Mouse (Mus musculus) left cerebral cortex, adult 18-20 months (tissue): ENCODE measurements around the gene Trpt1. TPM values are rescaled to one million over a fixed set of nuclear protein-coding genes. Genes with fewer than 3 reads are reported as not detected.

Experiments
- DNase-seq, 2 experiments: peaks; one replicate each; pipeline ENCODE4 v3.0.0; 2021 to 2022; ENCODE audit warnings: low spot score in 2 of 2, mixed read lengths in 1 of 2
- total RNA-seq, 2 experiments: library from RNA; stranded (reverse); gene quantifications; 2 replicates each; pipeline ENCODE4 v1.2.3; 2021

The Trpt1 gene
- total RNA-seq, 2 experiments from 2014 or later, result 19.6 to 24.6 TPM

GRCm38 (mm10) chr19:7039841-7040636, 44.1 kb downstream of the Trpt1 start, which contains the start of gene Stip1:
Stip1 (minus strand) TSS chr19:7039967.
- DNase-seq, result peak; percentile 99

- no peak for DNase-seq
These were observed 44.8 kb downstream of the Trpt1 start for GRCm38 (mm10) chr19:7040637-7041130.

GRCm38 (mm10) chr19:7041171-7041570, 45.2 kb downstream of the Trpt1 start:
- no peak for DNase-seq

- no peak for DNase-seq
These were observed 48.3 kb downstream of the Trpt1 start for GRCm38 (mm10) chr19:7044279-7044678.

GRCm38 (mm10) chr19:7044706-7045105, 48.8 kb downstream of the Trpt1 start:
- no peak for DNase-seq

Other genes with a start within 250 kb of the Trpt1 start
- 10 to 100 TPM; 37.2 to 44.4 TPM for gene Rps6ka4, start 155.5 kb upstream of the Trpt1 start, total RNA-seq
- gene Ccdc88b, start 137.9 kb upstream of the Trpt1 start, total RNA-seq, result 1 to 10 TPM; 3.4 to 3.5 TPM
- gene Trmt112, start 86.4 kb upstream of the Trpt1 start, total RNA-seq, result 10 to 100 TPM; 46.2 to 46.4 TPM
- 100 to 1,000 TPM; 367 to 381 TPM for gene Prdx5, start 86.0 kb upstream of the Trpt1 start, total RNA-seq
- gene Esrra, start 74.3 kb upstream of the Trpt1 start, total RNA-seq, result 10 to 100 TPM; 69.5 to 72.2 TPM
- gene Catsperz, start 70.8 kb upstream of the Trpt1 start, total RNA-seq, result 10 to 100 TPM; 16.9 to 22.5 TPM
- 10 to 100 TPM; 29.2 to 37.4 TPM for gene Kcnk4, start 61.6 kb upstream of the Trpt1 start, total RNA-seq
- gene Bad, start 54.3 kb upstream of the Trpt1 start, total RNA-seq, result 10 to 100 TPM; 39.0 to 40.5 TPM
- gene Gpr137, start 53.7 kb upstream of the Trpt1 start, total RNA-seq, result 100 to 1,000 TPM; 103 to 106 TPM
- 10 to 100 TPM; 54.7 to 64.7 TPM for gene Ppp1r14b, start 21.2 kb upstream of the Trpt1 start, total RNA-seq
- 10 to 100 TPM; 14.2 to 14.6 TPM for gene Plcb3, start 19.7 kb upstream of the Trpt1 start, total RNA-seq
- gene Fkbp2, start 15.6 kb upstream of the Trpt1 start, total RNA-seq, result 100 to 1,000 TPM; 106 to 115 TPM
- gene Vegfb, start 8.5 kb upstream of the Trpt1 start, total RNA-seq, result 10 to 100 TPM; 93.3 to 98.7 TPM
- 10 to 100 TPM; 27.8 to 31.8 TPM for gene Dnajc4, start 3.6 kb upstream of the Trpt1 start, total RNA-seq
- gene Nudt22, start within 50 bp of the Trpt1 start, total RNA-seq, result 10 to 100 TPM; 12.2 to 14.2 TPM
- gene Fermt3, start 23.3 kb downstream of the Trpt1 start, total RNA-seq, result 1 to 10 TPM; 4.0 to 4.5 TPM
- gene Stip1, start 43.8 kb downstream of the Trpt1 start, total RNA-seq, result 100 to 1,000 TPM; 211 to 217 TPM
- gene Macrod1, start 60.7 kb downstream of the Trpt1 start, total RNA-seq, result 10 to 100 TPM; 15.0 to 16.6 TPM
- gene Flrt1, start 109.6 kb downstream of the Trpt1 start, total RNA-seq, result 10 to 100 TPM; 40.9 to 42.8 TPM
- gene Otub1, start 210.2 kb downstream of the Trpt1 start, total RNA-seq, result 100 to 1,000 TPM; 274 to 284 TPM
- 1,000 to 10,000 TPM in 1 of 2 experiments, 100 to 1,000 TPM in 1; 906 to 1,040 TPM for gene Cox8a, start 221.5 kb downstream of the Trpt1 start, total RNA-seq
- 10 to 100 TPM; 27.7 to 29.8 TPM for gene Naa40, start 245.1 kb downstream of the Trpt1 start, total RNA-seq